Mouse (Mus musculus) limb, embryonic 12.5 days (tissue): ENCODE measurements at regions not wholly inside any gene's neighbourhood (a gene's known extent, or its start where the extent isn't known, plus 50 kb on each side); places are given as distances from the start of the nearest gene placed in this dataset.

Experiments
- ATAC-seq: fragments of 200-750 bp; cut with Nextera tagmentation; 2 replicates; pipeline ENCODE4 v1.8.0; 2017; ENCODE audit warnings: low read depth, moderate TSS enrichment; ENCODE audit not compliant: insufficient number of reproducible peaks, insufficient read depth, low FRiP score, low TSS enrichment
- H3K27ac ChIP-seq: fragments of 300-500 bp; sonication (generic); 2 replicates; pipeline ENCODE4 v1.5.1; 2016; ENCODE audit warnings: mild to moderate bottlenecking, moderate library complexity
- H3K27me3 ChIP-seq: fragments of 300-500 bp; sonication (generic); 2 replicates; pipeline ENCODE4 v1.6.1; 2016; ENCODE audit warnings: mild to moderate bottlenecking, moderate library complexity
- H3K36me3 ChIP-seq: fragments of 300-500 bp; sonication (generic); 2 replicates; pipeline ENCODE4 v1.6.1; 2016; ENCODE audit warnings: mild to moderate bottlenecking, moderate library complexity
- H3K4me1 ChIP-seq: fragments of 300-500 bp; sonication (generic); replicated peaks from 2 replicates; pipeline ENCODE4 v1.6.1; 2016
- H3K4me2 ChIP-seq: fragments of 300-500 bp; sonication (generic); 2 replicates; pipeline ENCODE4 v1.6.1; 2016; ENCODE audit warnings: mild to moderate bottlenecking, moderate library complexity
- H3K4me3 ChIP-seq: fragments of 300-500 bp; sonication (generic); replicated peaks from 2 replicates; pipeline ENCODE4 v1.5.1; 2016; ENCODE audit warnings: mild to moderate bottlenecking
- H3K9ac ChIP-seq: fragments of 300-500 bp; sonication (generic); replicated peaks from 2 replicates; pipeline ENCODE4 v1.6.1; 2016; ENCODE audit warnings: mild to moderate bottlenecking, moderate library complexity
- H3K9me3 ChIP-seq: fragments of 300-500 bp; sonication (generic); 2 replicates; pipeline ENCODE4 v1.6.1; 2016; ENCODE audit warnings: mild to moderate bottlenecking, moderate library complexity
- WGBS: fragments of 180-500 bp; shearing (Covaris S2); methylation state at CpG from one replicate; pipeline ENCODE4 v1.1.7; 2016; 5-methylcytosine and 5-hydroxymethylcytosine counted together

DNA sequence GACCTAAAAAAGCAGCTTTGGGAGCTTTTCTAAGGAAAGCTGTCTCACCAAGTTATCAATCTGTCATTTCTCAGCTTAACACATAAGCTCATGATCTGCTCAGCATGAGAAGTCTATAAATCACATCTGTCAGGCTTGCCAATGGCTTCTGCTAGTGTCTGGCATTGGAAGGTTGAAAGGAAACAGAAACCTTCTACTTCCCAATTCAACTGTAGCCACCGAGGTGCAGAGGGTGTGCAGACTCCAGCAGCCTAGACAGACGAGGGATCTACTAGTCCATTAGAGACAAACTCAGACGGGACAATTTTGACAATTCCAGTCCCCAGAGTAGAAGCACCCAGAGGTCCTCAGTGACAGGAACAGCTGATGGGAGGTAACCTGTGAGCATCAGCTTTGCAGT lies 103.0 kb downstream of the Nab1 start:
- WGBS, result 28% methylated on average over 3 of the region's 3 CpGs
- Histone ChIP-seq H3K9me3 (no peaks in the 10 kb centered on the region), H3K36me3 (no peaks in the 10 kb centered on the region), H3K4me2 (no peak overlapping the region), H3K4me3 (no peak overlapping the region), H3K27me3 (no peaks in the 10 kb centered on the region), H3K9ac (no peak overlapping the region), H3K4me1 (no peaks in the 10 kb centered on the region), H3K27ac (no peak overlapping the region)
- ATAC-seq, result no peak

DNA sequence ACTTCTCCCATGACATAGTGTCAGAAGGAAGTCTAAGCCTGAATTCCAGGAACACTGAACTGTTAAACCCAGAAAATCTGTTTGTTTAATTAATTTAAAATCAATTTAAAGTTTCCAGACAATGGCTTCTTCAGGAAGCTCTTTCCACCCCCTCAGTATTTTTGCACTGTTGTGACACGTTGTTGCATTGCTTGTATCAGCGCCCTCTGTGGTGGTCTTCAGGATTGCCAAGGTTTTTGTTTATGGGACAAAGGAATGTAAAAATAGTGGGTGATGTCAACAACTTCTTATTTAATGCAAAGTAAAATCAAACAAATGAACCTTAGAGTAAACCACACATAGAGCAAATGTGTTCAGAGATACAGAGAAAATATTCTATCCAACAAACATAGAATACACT lies 107.5 kb downstream of the Nab1 start:
- Histone ChIP-seq H3K9me3 (no peaks in the 10 kb centered on the region), H3K4me3 (no peak overlapping the region), H3K4me2 (no peak overlapping the region), H3K4me1 (no peaks in the 10 kb centered on the region), H3K36me3 (no peaks in the 10 kb centered on the region), H3K27ac (no peak overlapping the region), H3K27me3 (no peaks in the 10 kb centered on the region), H3K9ac (no peak overlapping the region)
- WGBS, result 49% methylated on average over 2 of the region's 2 CpGs
- no peak for ATAC-seq

DNA sequence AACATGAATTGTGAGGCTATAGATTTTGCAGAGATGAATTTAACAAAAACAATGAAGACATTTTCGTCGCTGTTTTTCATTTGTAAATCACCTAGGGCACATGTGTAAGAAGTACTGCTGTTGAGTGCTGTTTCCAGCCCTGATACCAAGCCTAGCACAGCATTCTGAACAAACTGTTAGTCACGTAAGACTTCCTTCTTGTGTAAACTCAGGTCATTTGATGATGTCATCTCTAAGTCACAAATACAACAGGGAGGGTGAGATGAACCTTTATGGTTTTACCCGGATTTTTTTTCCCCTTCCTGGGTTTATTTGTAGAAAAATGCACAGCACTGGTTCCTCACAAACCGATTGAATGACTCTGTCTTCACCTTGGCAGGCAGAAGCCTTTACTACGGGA lies 111.6 kb downstream of the Nab1 start:
- no peak for ATAC-seq
- Histone ChIP-seq H3K4me1 (no peaks in the 10 kb centered on the region), H3K4me2 (no peak overlapping the region), H3K4me3 (no peak overlapping the region), H3K27ac (no peak overlapping the region), H3K36me3 (no peaks in the 10 kb centered on the region), H3K27me3 (no peaks in the 10 kb centered on the region), H3K9me3 (no peaks in the 10 kb centered on the region), H3K9ac (no peak overlapping the region)
- 80% methylated on average over 6 of the region's 6 CpGs for WGBS

DNA sequence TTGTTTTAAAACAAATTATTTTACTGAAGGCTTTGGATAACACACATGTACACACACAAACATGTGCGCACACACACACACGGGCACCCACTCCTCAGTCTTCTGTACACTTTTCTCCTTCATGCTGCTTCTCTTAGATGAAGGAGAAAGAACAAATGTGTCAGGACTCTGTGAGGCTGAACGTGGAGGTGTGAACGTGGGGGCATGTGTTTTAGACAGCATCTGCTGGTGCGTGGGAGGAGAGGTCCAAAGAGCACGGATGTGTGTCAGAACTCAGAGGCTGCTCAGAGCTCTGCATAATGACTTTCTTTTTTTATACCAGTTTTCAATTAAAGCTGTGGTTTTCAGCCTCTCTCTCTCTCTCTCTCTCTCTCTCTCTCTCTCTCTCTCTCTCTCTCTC lies 112.4 kb downstream of the Nab1 start:
- no peak for ATAC-seq
- H3K36me3 ChIP-seq, result no peaks in the 10 kb centered on the region

GRCm38 (mm10) chr1:52387062-52387461 lies 113.4 kb downstream of the Nab1 start:
- WGBS, result 85% methylated on average over 3 of the region's 3 CpGs
- no peaks in the 10 kb centered on the region for H3K36me3 ChIP-seq
- no peak for ATAC-seq

More for the DNA sequence above, 112.4 kb downstream of the Nab1 start:
- H3K27ac ChIP-seq, result no peak overlapping the region
- no peak overlapping the region for H3K9ac ChIP-seq
- no peaks in the 10 kb centered on the region for H3K4me1 ChIP-seq
- 50% methylated on average over 6 of the region's 6 CpGs for WGBS
- no peaks in the 10 kb centered on the region for H3K27me3 ChIP-seq
- no peak overlapping the region for H3K4me3 ChIP-seq
- no peak overlapping the region for H3K4me2 ChIP-seq
- H3K9me3 ChIP-seq, result no peaks in the 10 kb centered on the region

GRCm38 (mm10) chr1:52375320-52375719 lies 125.2 kb downstream of the Nab1 start:
- ATAC-seq, result no peak
- Histone ChIP-seq H3K4me2 (no peak overlapping the region), H3K27ac (no peak overlapping the region)

More at GRCm38 (mm10) chr1:52387062-52387461, 113.4 kb downstream of the Nab1 start:
- Histone ChIP-seq H3K9ac (no peak overlapping the region), H3K27me3 (no peaks in the 10 kb centered on the region), H3K4me1 (no peaks in the 10 kb centered on the region), H3K27ac (no peak overlapping the region), H3K4me2 (no peak overlapping the region), H3K9me3 (no peaks in the 10 kb centered on the region), H3K4me3 (no peak overlapping the region)

DNA sequence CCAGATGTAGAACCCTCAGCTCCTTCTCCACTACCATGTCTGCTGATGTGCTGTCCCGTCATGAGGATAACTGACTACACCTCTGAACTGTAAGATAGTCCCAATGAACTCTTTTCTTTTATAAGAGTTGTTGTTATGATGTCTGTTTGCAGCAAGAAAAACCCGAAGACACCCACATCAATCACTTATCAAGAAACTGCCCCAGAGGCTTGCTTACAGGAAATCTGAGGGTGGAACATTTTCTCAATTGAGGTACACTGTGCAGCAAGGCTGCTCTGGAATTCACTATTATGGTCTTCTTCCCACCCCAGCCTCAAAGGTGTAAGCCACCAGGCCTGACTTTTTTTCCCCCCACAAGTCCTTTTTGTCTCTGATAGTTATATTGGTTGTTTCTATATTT lies 125.8 kb downstream of the Nab1 start:
- Histone ChIP-seq H3K27me3 (no peaks in the 10 kb centered on the region), H3K9ac (no peak overlapping the region), H3K4me3 (no peak overlapping the region), H3K36me3 (no peaks in the 10 kb centered on the region), H3K4me2 (no peak overlapping the region), H3K27ac (no peak overlapping the region), H3K9me3 (no peaks in the 10 kb centered on the region), H3K4me1 (no peaks in the 10 kb centered on the region)
- WGBS, result 85% methylated on average over 2 of the region's 2 CpGs
- no peak for ATAC-seq

More at GRCm38 (mm10) chr1:52375320-52375719, 125.2 kb downstream of the Nab1 start:
- 79% methylated on average over 6 of the region's 6 CpGs for WGBS
- Histone ChIP-seq H3K9me3 (no peaks in the 10 kb centered on the region), H3K27me3 (no peaks in the 10 kb centered on the region), H3K4me1 (no peaks in the 10 kb centered on the region), H3K9ac (no peak overlapping the region), H3K4me3 (no peak overlapping the region), H3K36me3 (no peaks in the 10 kb centered on the region)

DNA sequence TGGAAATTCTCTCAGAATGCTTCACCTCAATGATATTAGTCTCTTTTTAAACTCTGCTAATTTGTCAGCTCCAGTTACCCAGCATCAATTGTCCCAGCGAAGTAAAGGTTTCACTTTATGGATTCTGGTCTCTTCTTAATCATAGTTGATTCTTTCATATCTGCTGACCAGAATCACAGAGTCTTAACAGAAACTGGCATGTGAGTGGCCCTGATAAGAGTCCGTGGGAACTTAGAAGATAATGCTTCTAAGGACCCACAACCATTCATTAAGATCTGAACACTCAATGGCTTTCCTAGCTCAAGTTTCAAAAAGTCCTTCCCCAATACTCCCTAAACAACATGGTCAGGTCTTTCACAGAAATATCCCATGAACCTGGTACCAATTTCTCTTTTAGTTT lies 126.7 kb downstream of the Nab1 start:
- WGBS, result 89% methylated on average over 2 of the region's 2 CpGs

GRCm38 (mm10) chr1:52366386-52366785 lies 133.4 kb upstream of the Gls start:
- WGBS, result 74% methylated on average over 7 of the region's 7 CpGs
- no peak for ATAC-seq
- H3K27ac ChIP-seq, result no peak overlapping the region

More for the DNA sequence above, 126.7 kb downstream of the Nab1 start:
- Histone ChIP-seq H3K4me2 (no peak overlapping the region), H3K9ac (no peak overlapping the region), H3K4me3 (no peak overlapping the region), H3K27ac (no peak overlapping the region), H3K4me1 (no peaks in the 10 kb centered on the region), H3K27me3 (no peaks in the 10 kb centered on the region), H3K9me3 (no peaks in the 10 kb centered on the region), H3K36me3 (no peaks in the 10 kb centered on the region)
- ATAC-seq, result no peak

DNA sequence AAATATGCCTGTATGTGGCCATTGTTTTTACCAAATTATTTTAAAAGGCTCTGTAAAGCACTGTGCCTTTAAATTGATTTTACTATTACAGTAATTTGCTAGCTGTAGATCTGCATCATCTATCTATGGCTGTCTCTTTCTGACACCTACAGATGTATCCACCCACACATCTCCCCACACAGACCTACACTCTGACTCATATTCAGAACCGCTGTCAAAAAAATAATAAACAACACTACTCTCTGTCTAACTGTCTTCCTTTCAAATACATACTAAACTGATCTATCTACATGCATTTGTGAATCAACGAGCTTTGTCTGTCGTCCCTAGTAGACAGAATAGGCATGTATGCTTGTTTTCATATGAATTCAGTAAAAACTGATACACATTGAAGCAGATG lies 130.6 kb upstream of the Gls start:
- no peak overlapping the region for H3K4me2 ChIP-seq
- ATAC-seq, result no peak
- H3K4me3 ChIP-seq, result no peak overlapping the region
- no peaks in the 10 kb centered on the region for H3K4me1 ChIP-seq
- H3K9me3 ChIP-seq, result no peaks in the 10 kb centered on the region
- H3K27ac ChIP-seq, result no peak overlapping the region
- H3K36me3 ChIP-seq, result no peaks in the 10 kb centered on the region
- WGBS, result 84% methylated on average over 3 of the region's 3 CpGs
- no peaks in the 10 kb centered on the region for H3K27me3 ChIP-seq
- H3K9ac ChIP-seq, result no peak overlapping the region

More at GRCm38 (mm10) chr1:52366386-52366785, 133.4 kb upstream of the Gls start:
- Histone ChIP-seq H3K4me3 (no peak overlapping the region), H3K27me3 (no peaks in the 10 kb centered on the region), H3K4me2 (no peak overlapping the region), H3K36me3 (no peaks in the 10 kb centered on the region), H3K9ac (no peak overlapping the region), H3K9me3 (no peaks in the 10 kb centered on the region), H3K4me1 (no peaks in the 10 kb centered on the region)

GRCm38 (mm10) chr1:52362976-52363375 lies 129.9 kb upstream of the Gls start:
- Histone ChIP-seq H3K27me3 (no peaks in the 10 kb centered on the region), H3K9ac (no peak overlapping the region), H3K4me2 (no peak overlapping the region), H3K27ac (no peak overlapping the region), H3K36me3 (no peaks in the 10 kb centered on the region), H3K4me3 (no peak overlapping the region), H3K4me1 (no peaks in the 10 kb centered on the region), H3K9me3 (no peaks in the 10 kb centered on the region)
- no peak for ATAC-seq

GRCm38 (mm10) chr1:52354041-52354582 lies 121.1 kb upstream of the Gls start:
- no peaks in the 10 kb centered on the region for H3K9me3 ChIP-seq
- no peak overlapping the region for H3K9ac ChIP-seq
- 87% methylated on average over 6 of the region's 6 CpGs for WGBS
- no peak overlapping the region for H3K27ac ChIP-seq
- H3K36me3 ChIP-seq, result no peaks in the 10 kb centered on the region
- no peak for ATAC-seq
- H3K4me1 ChIP-seq, result no peaks in the 10 kb centered on the region
- no peaks in the 10 kb centered on the region for H3K27me3 ChIP-seq
- H3K4me3 ChIP-seq, result no peak overlapping the region
- no peak overlapping the region for H3K4me2 ChIP-seq
